Mouse (Mus musculus) urinary bladder, postnatal 36 days (tissue): ENCODE results near the gene Slc1a6.
"Not testable (repeated sequence)": the region's sequence is repeated elsewhere in the genome, so short reads cannot be mapped to it uniquely, and the experiment has no call there.

Source experiments
- DNase-seq, 2 experiments: peaks; one replicate each; pipeline ENCODE4 v3.0.0; 2022; ENCODE audit warnings: low spot score in 2 of 2, mixed read lengths in 1 of 2

Slc1a6 gene

GRCm38 (mm10) chr10:78779981-78780651 is at the start of gene Slc1a6:
TSS of gene Slc1a6 (plus strand) at chr10:78780496.
- peak; percentile 4 to 17 for DNase-seq

- no peak for DNase-seq
Measured at GRCm38 (mm10) chr10:78739821-78740220, 40.5 kb upstream of the Slc1a6 start.

- DNase-seq: no peak
Measured at GRCm38 (mm10) chr10:78743721-78744120, 36.6 kb upstream of the Slc1a6 start.

GRCm38 (mm10) chr10:78745453-78746232 is 34.7 kb upstream of the Slc1a6 start:
- DNase-seq: no peak

- peak in 1 of 2 experiments; percentile 5 for DNase-seq
Measured at GRCm38 (mm10) chr10:78747035-78747721, 33.1 kb upstream of the Slc1a6 start.

GRCm38 (mm10) chr10:78748161-78748560 is 32.1 kb upstream of the Slc1a6 start:
- DNase-seq: no peak

- no peak for DNase-seq
Measured at GRCm38 (mm10) chr10:78748946-78749345, 31.4 kb upstream of the Slc1a6 start.

- DNase-seq: peak; percentile 9 to 15
Measured at GRCm38 (mm10) chr10:78752452-78753191, 27.7 kb upstream of the Slc1a6 start, which contains the start of gene Ccdc105. TSS of gene Ccdc105 (minus strand) at chr10:78753065.

GRCm38 (mm10) chr10:78756021-78756420 is 24.3 kb upstream of the Slc1a6 start:
- peak; percentile 59 to 63 for DNase-seq

- DNase-seq: no peak
Measured at GRCm38 (mm10) chr10:78765570-78765969, 14.7 kb upstream of the Slc1a6 start.

- DNase-seq: no peak
Measured at GRCm38 (mm10) chr10:78775830-78776229, 4.5 kb upstream of the Slc1a6 start.

GRCm38 (mm10) chr10:78779527-78779926 is 769 bp upstream of the Slc1a6 start:
- DNase-seq: no peak

GRCm38 (mm10) chr10:78787566-78788087 is 7.3 kb downstream of the Slc1a6 start:
- DNase-seq: peak; percentile 29 to 63

GRCm38 (mm10) chr10:78790561-78790960 is 10.3 kb downstream of the Slc1a6 start:
- DNase-seq: no peak

GRCm38 (mm10) chr10:78801449-78801848 is 21.2 kb downstream of the Slc1a6 start:
- DNase-seq: no peak

GRCm38 (mm10) chr10:78812358-78813060 is 32.2 kb downstream of the Slc1a6 start:
- no peak for DNase-seq

- DNase-seq: not testable (repeated sequence)
Measured at GRCm38 (mm10) chr10:78840456-78840855, 60.2 kb downstream of the Slc1a6 start.

GRCm38 (mm10) chr10:78852066-78852465 is 71.8 kb downstream of the Slc1a6 start, which contains the start of gene Olfr1356:
TSS of gene Olfr1356 (minus strand) at chr10:78852166.
- DNase-seq: no peak
